Mouse (Mus musculus): Measurements from ENCODE around the gene Gpr158. TPM values are rescaled to one million over a fixed set of nuclear protein-coding genes. Genes with fewer than 3 reads are reported as not detected.

Gpr158 gene
- polyA plus RNA-seq, 1 experiment from 2014 or later = not detected

DNA sequence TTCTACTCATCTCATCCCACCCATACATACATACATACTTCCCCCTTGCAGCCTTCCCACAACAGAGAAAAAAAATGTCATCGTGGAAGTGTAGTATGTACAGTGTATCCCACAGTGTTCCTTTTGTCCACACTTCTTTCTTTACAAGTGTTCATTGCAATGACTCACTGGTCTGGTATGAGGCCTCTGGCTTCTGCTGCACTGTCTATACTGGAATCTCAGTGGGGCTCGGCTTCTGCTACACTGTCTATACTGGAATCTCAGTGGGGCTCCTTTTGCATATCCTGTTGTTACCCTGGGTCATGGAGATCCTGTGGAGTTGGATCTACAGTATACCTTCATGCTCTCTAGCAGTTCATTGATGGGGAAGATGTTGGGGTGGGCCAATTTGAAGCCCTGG, 425.8 kb downstream of the Gpr158 start:
- Histone ChIP-seq H3K9me3 (replicated peaks; ENCODE audit: low read length) (no peaks in the 10 kb centered on the region), H3K4me3 (replicated peaks; ENCODE audit: low read depth, low read length) (no peak overlapping the region), H3K9ac (ENCODE audit: low read depth, low read length) (no peak overlapping the region), H3K27ac (no peak overlapping the region), H3K27me3 (ENCODE audit: insufficient read depth, low read length) (no peaks in the 10 kb centered on the region), H3K36me3 (ENCODE audit: insufficient read depth, low read length) (no peaks in the 10 kb centered on the region), H3K4me2 (ENCODE audit: low read length) (no peak overlapping the region), H3K4me1 (replicated peaks; ENCODE audit: insufficient read depth, low read length) (no peaks in the 10 kb centered on the region)
- WGBS = 84% methylated on average over 2 of the region's 2 CpGs
- ATAC-seq (replicated peaks; ENCODE audit: low FRiP score, low read depth) = no peak
- no peak for DNase-seq (ENCODE audit: low spot score)
- TF ChIP-seq CTCF (IDR thresholded peaks at IDR 0.05; ENCODE audit: low read depth) = no peak

DNA sequence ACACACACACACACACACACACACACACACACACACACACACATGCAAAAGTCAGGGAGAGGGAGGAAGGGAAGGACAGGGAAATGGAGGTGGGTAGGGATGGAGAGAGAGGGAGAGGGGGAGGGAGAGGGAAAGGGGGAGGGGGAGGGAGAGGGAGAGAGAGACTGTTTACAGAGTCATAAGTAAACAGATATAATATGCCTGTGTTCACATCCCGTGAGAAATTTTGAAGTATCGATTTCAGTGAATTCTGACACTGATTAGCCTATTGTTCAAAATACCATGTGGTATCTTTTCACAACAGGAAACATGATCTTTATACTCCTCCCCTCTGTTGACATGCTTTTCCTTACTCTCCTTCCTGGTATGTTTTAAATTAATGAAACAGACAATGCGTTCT, 432.3 kb downstream of the Gpr158 start:
- no peak; the same call in 1 of the 2 replicates for ATAC-seq (replicated peaks; ENCODE audit: low FRiP score, low read depth)
- 41% methylated on average over 3 of the region's 3 CpGs for WGBS

DNA sequence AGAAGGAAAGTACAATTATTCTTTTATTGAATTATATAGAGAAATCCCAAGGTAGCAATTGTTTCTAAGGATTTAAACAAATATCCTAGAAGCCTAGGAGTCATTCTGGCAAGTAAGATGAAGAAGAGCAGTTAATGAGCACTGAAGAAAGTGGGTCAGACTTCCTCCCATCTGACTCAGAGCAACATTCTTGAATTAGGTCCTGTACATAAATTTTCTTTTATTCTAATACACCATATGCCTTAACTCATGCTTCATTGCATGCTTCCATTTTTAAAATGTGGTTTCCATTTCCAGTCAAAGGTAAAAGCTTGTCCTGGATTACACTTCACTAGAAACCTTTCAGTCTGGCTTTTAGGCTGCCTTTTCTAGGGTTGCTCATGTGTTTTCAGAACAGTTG, 432.7 kb downstream of the Gpr158 start:
- no peaks in the 10 kb centered on the region for H3K27me3 ChIP-seq (ENCODE audit: insufficient read depth, low read length)
- no peak overlapping the region for H3K9ac ChIP-seq (ENCODE audit: low read depth, low read length)
- no peak overlapping the region for H3K4me3 ChIP-seq (replicated peaks; ENCODE audit: low read depth, low read length)
- DNase-seq (ENCODE audit: low spot score) (peak; percentile 22), ATAC-seq (replicated peaks; ENCODE audit: low FRiP score, low read depth) (no peak)
- no peak overlapping the region for H3K27ac ChIP-seq
- no peaks in the 10 kb centered on the region for H3K36me3 ChIP-seq (ENCODE audit: insufficient read depth, low read length)
- H3K4me2 ChIP-seq (ENCODE audit: low read length) = no peak overlapping the region
- TF ChIP-seq CTCF (IDR thresholded peaks at IDR 0.05; ENCODE audit: low read depth) = no peak
- H3K9me3 ChIP-seq (replicated peaks; ENCODE audit: low read length) = no peaks in the 10 kb centered on the region
- H3K4me1 ChIP-seq (replicated peaks; ENCODE audit: insufficient read depth, low read length) = no peaks in the 10 kb centered on the region

More for the DNA sequence above, 432.3 kb downstream of the Gpr158 start:
- H3K9ac ChIP-seq (ENCODE audit: low read depth, low read length) = no peak overlapping the region
- no peak overlapping the region for H3K27ac ChIP-seq
- TF ChIP-seq CTCF (IDR thresholded peaks at IDR 0.05; ENCODE audit: low read depth) = no peak
- DNase-seq (ENCODE audit: low spot score) = peak; percentile 3
- H3K27me3 ChIP-seq (ENCODE audit: insufficient read depth, low read length) = no peaks in the 10 kb centered on the region
- no peaks in the 10 kb centered on the region for H3K4me1 ChIP-seq (replicated peaks; ENCODE audit: insufficient read depth, low read length)
- H3K4me3 ChIP-seq (replicated peaks; ENCODE audit: low read depth, low read length) = no peak overlapping the region
- H3K9me3 ChIP-seq (replicated peaks; ENCODE audit: low read length) = no peaks in the 10 kb centered on the region
- H3K4me2 ChIP-seq (ENCODE audit: low read length) = no peak overlapping the region
- no peaks in the 10 kb centered on the region for H3K36me3 ChIP-seq (ENCODE audit: insufficient read depth, low read length)

DNA sequence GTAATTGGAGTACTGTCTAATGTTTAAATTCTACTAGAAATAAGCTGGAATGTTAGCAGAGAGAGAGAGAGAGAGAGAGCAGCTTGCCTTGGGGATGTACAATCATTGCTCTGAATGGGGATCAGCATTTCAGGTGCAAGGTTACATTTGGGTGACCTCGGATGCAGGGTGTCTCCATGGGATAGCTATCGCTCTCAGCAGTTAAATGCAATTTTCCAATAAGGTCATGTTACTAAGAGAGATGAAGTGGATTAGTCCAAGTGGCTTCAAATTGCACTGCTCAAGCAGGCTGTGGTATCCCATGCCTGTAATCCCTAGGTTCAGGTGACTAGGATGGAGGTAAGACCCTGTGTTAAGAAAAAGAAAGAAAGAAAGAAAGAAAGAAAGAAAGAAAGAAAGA, 441.2 kb downstream of the Gpr158 start:
- no peak overlapping the region for H3K4me3 ChIP-seq (replicated peaks; ENCODE audit: low read depth, low read length)
- DNase-seq (ENCODE audit: low spot score) = no peak
- 64% methylated on average over 2 of the region's 2 CpGs for WGBS
- no peak overlapping the region for H3K27ac ChIP-seq
- H3K27me3 ChIP-seq (ENCODE audit: insufficient read depth, low read length) = no peaks in the 10 kb centered on the region
- no peak for TF ChIP-seq CTCF (IDR thresholded peaks at IDR 0.05; ENCODE audit: low read depth)
- H3K36me3 ChIP-seq (ENCODE audit: insufficient read depth, low read length) = no peaks in the 10 kb centered on the region
- H3K9me3 ChIP-seq (replicated peaks; ENCODE audit: low read length) = no peaks in the 10 kb centered on the region
- no peak for ATAC-seq (replicated peaks; ENCODE audit: low FRiP score, low read depth)
- H3K9ac ChIP-seq (ENCODE audit: low read depth, low read length) = no peak overlapping the region
- no peaks in the 10 kb centered on the region for H3K4me1 ChIP-seq (replicated peaks; ENCODE audit: insufficient read depth, low read length)
- no peak overlapping the region for H3K4me2 ChIP-seq (ENCODE audit: low read length)

DNA sequence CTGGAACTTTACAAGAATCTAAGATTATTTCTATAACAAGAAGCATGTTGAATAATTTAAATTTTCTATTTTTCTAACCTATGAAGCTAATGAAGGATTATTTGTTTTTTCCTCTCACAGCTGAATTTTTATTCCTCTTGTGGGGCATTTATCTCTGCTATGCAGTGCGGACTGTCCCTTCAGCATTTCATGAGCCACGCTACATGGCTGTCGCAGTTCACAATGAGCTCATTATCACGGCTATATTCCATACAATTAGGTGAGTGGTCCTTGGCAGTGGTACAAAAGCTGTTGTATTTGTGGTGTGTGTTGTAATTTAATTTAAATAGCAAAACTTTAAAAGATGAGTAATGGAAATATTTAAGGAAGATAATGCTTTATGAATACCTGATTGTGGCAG, 443.1 kb downstream of the Gpr158 start:
- Histone ChIP-seq H3K4me3 (replicated peaks; ENCODE audit: low read depth, low read length) (no peak overlapping the region), H3K36me3 (ENCODE audit: insufficient read depth, low read length) (no peaks in the 10 kb centered on the region), H3K9ac (ENCODE audit: low read depth, low read length) (no peak overlapping the region), H3K4me2 (ENCODE audit: low read length) (no peak overlapping the region), H3K27ac (no peak overlapping the region), H3K4me1 (replicated peaks; ENCODE audit: insufficient read depth, low read length) (no peaks in the 10 kb centered on the region), H3K9me3 (replicated peaks; ENCODE audit: low read length) (no peaks in the 10 kb centered on the region), H3K27me3 (ENCODE audit: insufficient read depth, low read length) (no peaks in the 10 kb centered on the region)
- DNase-seq (ENCODE audit: low spot score) (no peak), ATAC-seq (replicated peaks; ENCODE audit: low FRiP score, low read depth) (no peak)
- TF ChIP-seq CTCF (IDR thresholded peaks at IDR 0.05; ENCODE audit: low read depth) = no peak
- 85% methylated on average over 4 of the region's 4 CpGs for WGBS

DNA sequence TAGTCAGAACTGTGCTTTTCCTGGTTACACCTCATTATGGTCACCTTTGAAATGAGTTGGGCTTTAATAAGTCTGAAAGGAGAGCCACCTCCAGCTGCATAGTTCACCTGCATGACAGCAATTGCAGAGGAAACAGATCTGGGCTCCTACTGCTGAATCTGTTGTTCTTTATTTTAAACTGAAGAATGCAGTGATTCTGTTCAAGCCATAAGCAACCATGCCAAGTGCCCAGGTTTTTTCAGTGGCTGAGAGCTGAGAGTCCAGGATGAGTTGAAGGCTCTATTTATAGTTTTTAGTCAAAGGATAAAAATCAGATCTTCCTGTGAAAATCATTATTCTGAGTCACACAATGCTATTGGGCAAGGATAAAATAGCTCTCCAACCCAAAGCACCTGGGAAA, 496.7 kb downstream of the Gpr158 start:
- Histone ChIP-seq H3K4me1 (replicated peaks; ENCODE audit: insufficient read depth, low read length) (no peaks in the 10 kb centered on the region), H3K4me3 (replicated peaks; ENCODE audit: low read depth, low read length) (no peak overlapping the region), H3K36me3 (ENCODE audit: insufficient read depth, low read length) (no peaks in the 10 kb centered on the region), H3K9me3 (replicated peaks; ENCODE audit: low read length) (no peaks in the 10 kb centered on the region), H3K27me3 (ENCODE audit: insufficient read depth, low read length) (no peaks in the 10 kb centered on the region), H3K9ac (ENCODE audit: low read depth, low read length) (no peak overlapping the region), H3K27ac (no peak overlapping the region), H3K4me2 (ENCODE audit: low read length) (no peak overlapping the region)
- no peak for TF ChIP-seq CTCF (IDR thresholded peaks at IDR 0.05; ENCODE audit: low read depth)
- ATAC-seq (replicated peaks; ENCODE audit: low FRiP score, low read depth) (no peak), DNase-seq (ENCODE audit: low spot score) (no peak)

Other genes starting within 250 kb of the Gpr158 start
- 1.5 and 1.6 TPM in 2 replicates for gene Enkur, start 162.2 kb upstream of the Gpr158 start, polyA plus RNA-seq (2015; fragmentation: Nextera tagmentation; extraction: Ambion mirVana)
- 5.8 and 6.4 TPM in 2 replicates for gene Thnsl1, start 161.8 kb upstream of the Gpr158 start, polyA plus RNA-seq (2015; fragmentation: Nextera tagmentation; extraction: Ambion mirVana)

All from kidney, postnatal 0 days (tissue).